In genomic region chr12:84759063-84759462, GRCm38 (mm10) we compare ENCODE assay signal across 11 mouse cellular contexts. TPM values are rescaled to one million over a fixed set of nuclear protein-coding genes. Genes with fewer than 3 reads are reported as not detected.
DNase-seq lines count a peak whose midpoint lies in the region; ATAC-seq and TF ChIP-seq lines count a peak whose summit lies in the region.
"Had no signal": no experiment of that assay in that cellular context is flagged by ENCODE, and none has a peak within 500 bp of the region (broad histone marks: within the 10 kb centered on the region; RNA-seq: fewer than 3 reads in every experiment).

No protein-coding gene starts in this region.

- intact Hi-C loops in gastrocnemius, adult 2 months (cut with DNase I): no loop called here

- H3K9me3 ChIP-seq in midbrain, postnatal 0 days (ENCODE audit: low read length): no peaks in the 10 kb centered on the region
- H3K9me3 ChIP-seq in midbrain, embryonic 16.5 days (replicated peaks; ENCODE audit: control insufficient read depth, low read length, poor library complexity, severe bottlenecking): no peaks in the 10 kb centered on the region
- H3K9me3 ChIP-seq in embryonic facial prominence, embryonic 14.5 days (ENCODE audit: control insufficient read depth, low read length): no peaks in the 10 kb centered on the region
- H3K9me3 ChIP-seq: heart, embryonic 10.5 days had no signal

- H3K9ac ChIP-seq in midbrain, postnatal 0 days (replicated peaks; ENCODE audit: low read length, poor library complexity, severe bottlenecking): no peak overlapping the region
- no peak overlapping the region for H3K9ac ChIP-seq in midbrain, embryonic 16.5 days (ENCODE audit: low read depth, low read length)
- no peak overlapping the region for H3K9ac ChIP-seq in embryonic facial prominence, embryonic 14.5 days (ENCODE audit: low read depth, low read length)

- no peak overlapping the region for H3K4me3 ChIP-seq in gastrocnemius, adult 2 months
- no peak overlapping the region for H3K4me3 ChIP-seq in midbrain, postnatal 0 days (ENCODE audit: low read depth, low read length)
- no peak overlapping the region for H3K4me3 ChIP-seq in midbrain, embryonic 16.5 days (ENCODE audit: low read depth, low read length)
- no peak overlapping the region for H3K4me3 ChIP-seq in embryonic facial prominence, embryonic 14.5 days (ENCODE audit: low read depth, low read length)
- H3K4me3 ChIP-seq: heart, embryonic 10.5 days had no signal

- H3K4me2 ChIP-seq in midbrain, postnatal 0 days (ENCODE audit: low read depth, low read length, poor library complexity, severe bottlenecking): no peak overlapping the region
- no peak overlapping the region for H3K4me2 ChIP-seq in midbrain, embryonic 16.5 days (ENCODE audit: low read length)
- H3K4me2 ChIP-seq in embryonic facial prominence, embryonic 14.5 days (ENCODE audit: low read depth, low read length): no peak overlapping the region

- peaks cover 26% of the 10 kb centered on the region for H3K36me3 ChIP-seq in midbrain, postnatal 0 days (ENCODE audit: insufficient read depth, low read length)
- peaks cover 15% of the 10 kb centered on the region for H3K36me3 ChIP-seq in midbrain, embryonic 16.5 days (ENCODE audit: control insufficient read depth, insufficient read depth, low read length)
- H3K36me3 ChIP-seq in embryonic facial prominence, embryonic 14.5 days (ENCODE audit: control insufficient read depth, insufficient read depth, low read length): peaks cover 67% of the 10 kb centered on the region

- DNase-seq in gastrocnemius, adult 2 months: no peak
- no peak for DNase-seq in gastrocnemius, adult 18-20 months (ENCODE audit: low spot score)
- DNase-seq in midbrain, postnatal 0 days (ENCODE audit: low spot score): peak; percentile 55
- DNase-seq in embryonic facial prominence, embryonic 14.5 days (ENCODE audit: low spot score): peak; percentile 26
- DNase-seq in thymus, postnatal 4 days: peak; percentile 67
- DNase-seq in adrenal gland, postnatal 25 days: no peak
- DNase-seq in gastrocnemius, postnatal 25 days: no peak
- DNase-seq: cerebellum, postnatal 14 days had no signal

- WGBS in midbrain, postnatal 0 days: 78% methylated on average over 2 of the region's 2 CpGs
- WGBS in midbrain, embryonic 16.5 days: 84% methylated on average over 2 of the region's 2 CpGs
- WGBS in embryonic facial prominence, embryonic 14.5 days: 73% methylated on average over 2 of the region's 2 CpGs

- no peak overlapping the region for H3K27ac ChIP-seq in gastrocnemius, adult 2 months
- H3K27ac ChIP-seq in midbrain, postnatal 0 days (ENCODE audit: low read depth, low read length): no peak overlapping the region
- H3K27ac ChIP-seq in midbrain, embryonic 16.5 days (ENCODE audit: low read length): no peak overlapping the region
- no peak overlapping the region for H3K27ac ChIP-seq in embryonic facial prominence, embryonic 14.5 days (replicated peaks; ENCODE audit: low read depth, low read length)
- H3K27ac ChIP-seq: heart, embryonic 10.5 days; macrophage had no signal

- peak; percentile 36; the same call in 1 of the 2 replicates for TF ChIP-seq CTCF in gastrocnemius, adult 2 months (IDR thresholded peaks at IDR 0.05)
- TF ChIP-seq CTCF in midbrain, postnatal 0 days (IDR thresholded peaks at IDR 0.05): peak; percentile 64

- no peaks in the 10 kb centered on the region for H3K27me3 ChIP-seq in midbrain, postnatal 0 days (ENCODE audit: insufficient read depth, low read length)
- H3K27me3 ChIP-seq in midbrain, embryonic 16.5 days (ENCODE audit: control insufficient read depth, insufficient read depth, low read depth, low read length): no peaks in the 10 kb centered on the region
- H3K27me3 ChIP-seq in embryonic facial prominence, embryonic 14.5 days (replicated peaks; ENCODE audit: control insufficient read depth, insufficient read depth, low read length): no peaks in the 10 kb centered on the region

- H3K4me1 ChIP-seq in midbrain, postnatal 0 days (ENCODE audit: insufficient read depth, low read length): no peaks in the 10 kb centered on the region
- 0 out of 2 replicates have a peak, but pooled peaks cover 2% of the 10 kb centered on the region for H3K4me1 ChIP-seq in midbrain, embryonic 16.5 days (ENCODE audit: control insufficient read depth, insufficient read depth, low read length)
- H3K4me1 ChIP-seq in embryonic facial prominence, embryonic 14.5 days (ENCODE audit: control insufficient read depth, insufficient read depth, low read length): no peaks in the 10 kb centered on the region

- no peak for ATAC-seq in midbrain, postnatal 0 days (ENCODE audit: low FRiP score)
- ATAC-seq in midbrain, embryonic 16.5 days: no peak
- ATAC-seq in embryonic facial prominence, embryonic 14.5 days (ENCODE audit: low read depth): no peak

RNA-seq across cellular contexts. Expression of gene Npc2, which starts 13.9 kb away (rescaled TPM):
- 10 to 100 TPM; 13.2 to 18.0 TPM for total RNA-seq in gastrocnemius, adult 2 months (2021)
- total RNA-seq in gastrocnemius, adult 18-20 months (2021): 10 to 100 TPM; 14.8 to 15.8 TPM
- total RNA-seq in midbrain, postnatal 0 days (2014; rRNA removed): 39.8 and 42.5 TPM in 2 replicates
- polyA plus RNA-seq in midbrain, postnatal 0 days (2015; fragmentation: Nextera tagmentation; extraction: Ambion mirVana): 43.9 and 44.8 TPM in 2 replicates
- polyA plus RNA-seq in midbrain, embryonic 16.5 days (2015; fragmentation: Nextera tagmentation; extraction: Ambion mirVana): 53.0 and 54.8 TPM in 2 replicates
- 63.8 and 65.7 TPM in 2 replicates for polyA plus RNA-seq in embryonic facial prominence, embryonic 14.5 days (2014; fragmentation: Nextera tagmentation; extraction: Ambion mirVana)
- total RNA-seq in adrenal gland, postnatal 25 days (2021): 68.1 and 74.3 TPM in 2 replicates
- total RNA-seq in gastrocnemius, postnatal 25 days (2021): 10 to 100 TPM; 13.8 to 20.0 TPM

RNA-seq across cellular contexts. Expression of gene Isca2, which starts 14.0 kb away (rescaled TPM):
- total RNA-seq in gastrocnemius, adult 2 months (2021): 10 to 100 TPM; 39.3 to 53.3 TPM
- total RNA-seq in gastrocnemius, adult 18-20 months (2021): 10 to 100 TPM; 46.8 to 48.2 TPM
- total RNA-seq in midbrain, postnatal 0 days (2014; rRNA removed): 58.8 and 63.7 TPM in 2 replicates
- polyA plus RNA-seq in midbrain, postnatal 0 days (2015; fragmentation: Nextera tagmentation; extraction: Ambion mirVana): 119 and 127 TPM in 2 replicates
- 131 and 137 TPM in 2 replicates for polyA plus RNA-seq in midbrain, embryonic 16.5 days (2015; fragmentation: Nextera tagmentation; extraction: Ambion mirVana)
- polyA plus RNA-seq in embryonic facial prominence, embryonic 14.5 days (2014; fragmentation: Nextera tagmentation; extraction: Ambion mirVana): 123 and 130 TPM in 2 replicates
- 67.6 and 83.1 TPM in 2 replicates for total RNA-seq in adrenal gland, postnatal 25 days (2021)
- 10 to 100 TPM; 39.9 to 52.4 TPM for total RNA-seq in gastrocnemius, postnatal 25 days (2021)

Comparison
In these comparisons a context has a peak if more than half of its experiments do, and no peak if none do; other contexts are left out.
1. DNase-seq: peak in midbrain, postnatal 0 days (single experiment), embryonic facial prominence, embryonic 14.5 days (single experiment) and thymus, postnatal 4 days (single experiment); none in gastrocnemius, adult 2 months (single experiment), gastrocnemius, adult 18-20 months (single experiment), adrenal gland, postnatal 25 days (single experiment) and gastrocnemius, postnatal 25 days (single experiment).